Mouse (Mus musculus): Measurements from ENCODE around the gene Rbfox1.

DNA sequence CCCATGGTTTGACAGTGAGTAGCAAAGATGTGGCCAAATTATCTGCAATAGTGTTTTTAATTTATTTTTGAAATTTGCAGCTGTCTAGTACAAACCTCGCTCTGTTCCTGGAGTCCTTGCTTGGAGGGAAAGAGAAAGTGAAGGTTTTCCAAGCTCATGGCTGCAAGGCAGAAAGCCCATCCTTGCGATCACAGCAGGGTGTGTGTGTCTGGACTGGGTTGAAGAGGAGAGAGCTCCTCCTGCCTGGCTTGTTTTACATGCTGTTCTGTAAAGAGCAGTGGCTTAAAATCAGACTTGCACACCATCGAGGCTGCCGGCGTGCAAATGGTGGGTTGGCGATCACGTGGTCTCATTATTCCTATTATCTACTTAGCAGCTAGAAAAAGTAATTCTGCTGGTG lies 249.9 kb downstream of the Rbfox1 start:
- TF ChIP-seq POLR2A (IDR thresholded peaks at IDR 0.05; ENCODE audit: borderline replicate concordance, extremely low read depth, low read depth, low read length), result no peak
- TF ChIP-seq CTCF (IDR thresholded peaks at IDR 0.05; ENCODE audit: insufficient read depth, low read length), result no peak

All from lung, adult 2 months (tissue).